Mouse (Mus musculus) intestine, embryonic 15.5 days (tissue): ENCODE measurements around the gene Rasl12. TPM values are rescaled to one million over a fixed set of nuclear protein-coding genes. Genes with fewer than 3 reads are reported as not detected.
A peak's percentile ranks its signal among the peaks of the same experiment; 100 is the strongest.

Source experiments
- ATAC-seq: fragments of 200-750 bp; cut with Nextera tagmentation; 2 replicates; pipeline ENCODE4 v1.8.0; 2017; ENCODE audit warnings: moderate TSS enrichment, moderate library complexity
- H3K27ac ChIP-seq: fragments of 300-500 bp; sonication (generic); 2 replicates; pipeline ENCODE4 v1.5.1; 2015; ENCODE audit warnings: mild to moderate bottlenecking, inconsistent platforms
- H3K27me3 ChIP-seq: fragments of 300-500 bp; sonication (generic); replicated peaks from 2 replicates; pipeline ENCODE4 v1.6.1; 2015; ENCODE audit warnings: inconsistent platforms
- H3K36me3 ChIP-seq: fragments of 300-500 bp; sonication (generic); 2 replicates; pipeline ENCODE4 v1.6.1; 2015; ENCODE audit warnings: inconsistent platforms
- H3K4me1 ChIP-seq: fragments of 300-500 bp; sonication (generic); replicated peaks from 2 replicates; pipeline ENCODE4 v1.6.1; 2015; ENCODE audit warnings: inconsistent platforms
- H3K4me2 ChIP-seq: fragments of 300-500 bp; sonication (generic); replicated peaks from 2 replicates; pipeline ENCODE4 v1.6.1; 2015; ENCODE audit warnings: mild to moderate bottlenecking, inconsistent platforms
- H3K4me3 ChIP-seq: fragments of 300-500 bp; sonication (generic); replicated peaks from 2 replicates; pipeline ENCODE4 v1.5.1; 2015; ENCODE audit warnings: inconsistent platforms
- H3K9ac ChIP-seq: fragments of 300-500 bp; sonication (generic); 2 replicates; pipeline ENCODE4 v1.6.1; 2015; ENCODE audit warnings: inconsistent platforms
- H3K9me3 ChIP-seq: fragments of 300-500 bp; sonication (generic); 2 replicates; pipeline ENCODE4 v1.6.1; 2016; ENCODE audit warnings: inconsistent platforms
- WGBS: fragments of 180-500 bp; shearing (Covaris S2); methylation state at CpG from one replicate; pipeline ENCODE4 v1.1.7; 2015; 5-methylcytosine and 5-hydroxymethylcytosine counted together
- polyA plus RNA-seq: library from polyadenylated mRNA; unstranded; fragments of >200 nt; fragmentation: Nextera tagmentation; extraction: Ambion mirVana; gene quantifications from 2 replicates; pipeline ENCODE4 v1.2.1, GENCODE M21; 2015

Gene Rasl12
- polyA plus RNA-seq, 1 experiment from 2014 or later = 4.7 TPM

- no peak for ATAC-seq
- H3K4me3 ChIP-seq = no peak overlapping the region
- WGBS = 87% methylated on average over 9 of the region's 9 CpGs
- no peak overlapping the region for H3K4me2 ChIP-seq
- 0 out of 2 replicates have a peak, but pooled peaks cover 2% of the 10 kb centered on the region for H3K36me3 ChIP-seq
- no peak overlapping the region for H3K9ac ChIP-seq
- no peaks in the 10 kb centered on the region for H3K4me1 ChIP-seq
- H3K27me3 ChIP-seq = peaks cover 30% of the 10 kb centered on the region; the same call in 1 of the 2 replicates
- H3K27ac ChIP-seq = no peak overlapping the region
- no peaks in the 10 kb centered on the region for H3K9me3 ChIP-seq
Observed at GRCm38 (mm10) chr9:65375163-65375934, 23.0 kb upstream of the Rasl12 start.

- H3K27ac ChIP-seq = no peak overlapping the region
- no peaks in the 10 kb centered on the region for H3K36me3 ChIP-seq
- H3K9me3 ChIP-seq = no peaks in the 10 kb centered on the region
- H3K9ac ChIP-seq = no peak overlapping the region
- no peak overlapping the region for H3K4me3 ChIP-seq
- 72% methylated on average over 4 of the region's 4 CpGs for WGBS
- no peak overlapping the region for H3K4me2 ChIP-seq
- no peak for ATAC-seq
- H3K27me3 ChIP-seq = peaks cover 70% of the 10 kb centered on the region
- peaks cover 3% of the 10 kb centered on the region for H3K4me1 ChIP-seq
Observed at GRCm38 (mm10) chr9:65381017-65381590, 17.2 kb upstream of the Rasl12 start.

- Histone ChIP-seq H3K9me3 (no peaks in the 10 kb centered on the region), H3K36me3 (no peaks in the 10 kb centered on the region), H3K27me3 (peaks cover 64% of the 10 kb centered on the region), H3K4me1 (peaks cover 3% of the 10 kb centered on the region), H3K4me2 (no peak overlapping the region), H3K4me3 (no peak overlapping the region), H3K9ac (no peak overlapping the region), H3K27ac (no peak overlapping the region)
- WGBS = 75% methylated on average over 6 of the region's 6 CpGs
- no peak for ATAC-seq
Observed at GRCm38 (mm10) chr9:65382031-65382750, 16.1 kb upstream of the Rasl12 start.

DNA sequence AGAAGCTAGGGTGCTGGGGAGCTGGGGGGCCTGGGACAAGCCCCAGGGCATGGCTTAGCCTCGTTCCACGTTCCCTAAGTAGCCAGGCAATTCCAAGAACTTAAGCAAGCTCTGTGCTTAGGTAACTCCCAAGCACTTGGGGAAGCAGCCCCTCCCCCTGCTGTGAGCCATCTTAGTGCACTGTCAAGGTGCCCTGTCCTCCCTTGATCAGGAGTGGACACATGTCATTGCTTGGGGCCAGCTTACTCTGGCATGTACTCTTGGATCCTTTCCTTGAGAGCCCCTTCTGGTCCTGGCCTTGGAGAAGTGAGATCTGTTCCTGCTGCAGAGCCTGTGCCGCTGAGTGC, 15.6 kb upstream of the Rasl12 start:
- Histone ChIP-seq H3K4me2 (no peak overlapping the region), H3K27ac (no peak overlapping the region), H3K36me3 (no peaks in the 10 kb centered on the region), H3K4me1 (peaks cover 3% of the 10 kb centered on the region), H3K9me3 (no peaks in the 10 kb centered on the region), H3K27me3 (peaks cover 63% of the 10 kb centered on the region), H3K9ac (no peak overlapping the region), H3K4me3 (no peak overlapping the region)
- 48% methylated on average over 3 of the region's 3 CpGs for WGBS
- no peak for ATAC-seq

DNA sequence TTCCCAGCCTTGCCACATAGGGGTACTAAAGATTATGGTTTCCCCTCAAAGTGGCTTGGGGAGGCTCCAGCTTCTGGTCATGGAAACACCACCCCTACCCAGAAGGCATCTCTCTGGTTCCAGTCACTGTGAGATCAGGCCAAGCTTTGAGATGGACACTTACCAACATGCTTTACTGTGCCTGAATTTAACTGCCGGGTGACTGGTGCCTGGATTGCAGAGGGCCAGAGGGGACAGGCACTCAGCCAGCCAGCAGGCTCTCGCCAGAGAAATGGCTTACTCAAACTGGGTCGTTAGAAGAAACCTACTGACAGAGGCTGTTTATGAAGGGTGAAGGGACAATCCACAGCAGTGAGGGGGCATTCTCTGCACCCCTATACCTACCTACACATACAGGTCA, 14.0 kb upstream of the Rasl12 start:
- Histone ChIP-seq H3K9ac (no peak overlapping the region), H3K27ac (no peak overlapping the region), H3K4me3 (no peak overlapping the region), H3K4me2 (no peak overlapping the region), H3K4me1 (peaks cover 3% of the 10 kb centered on the region), H3K36me3 (no peaks in the 10 kb centered on the region), H3K9me3 (no peaks in the 10 kb centered on the region), H3K27me3 (peaks cover 67% of the 10 kb centered on the region)
- 39% methylated on average over 3 of the region's 3 CpGs for WGBS
- no peak for ATAC-seq

GRCm38 (mm10) chr9:65386373-65387140, 11.7 kb upstream of the Rasl12 start:
- Histone ChIP-seq H3K36me3 (no peaks in the 10 kb centered on the region), H3K4me2 (no peak overlapping the region), H3K9ac (no peak overlapping the region), H3K4me3 (no peak overlapping the region), H3K4me1 (peaks cover 12% of the 10 kb centered on the region), H3K27me3 (peaks cover 71% of the 10 kb centered on the region), H3K9me3 (no peaks in the 10 kb centered on the region), H3K27ac (no peak overlapping the region)
- 15% methylated on average over 8 of the region's 8 CpGs for WGBS
- peak; percentile 39; the same call in 1 of the 2 replicates for ATAC-seq

DNA sequence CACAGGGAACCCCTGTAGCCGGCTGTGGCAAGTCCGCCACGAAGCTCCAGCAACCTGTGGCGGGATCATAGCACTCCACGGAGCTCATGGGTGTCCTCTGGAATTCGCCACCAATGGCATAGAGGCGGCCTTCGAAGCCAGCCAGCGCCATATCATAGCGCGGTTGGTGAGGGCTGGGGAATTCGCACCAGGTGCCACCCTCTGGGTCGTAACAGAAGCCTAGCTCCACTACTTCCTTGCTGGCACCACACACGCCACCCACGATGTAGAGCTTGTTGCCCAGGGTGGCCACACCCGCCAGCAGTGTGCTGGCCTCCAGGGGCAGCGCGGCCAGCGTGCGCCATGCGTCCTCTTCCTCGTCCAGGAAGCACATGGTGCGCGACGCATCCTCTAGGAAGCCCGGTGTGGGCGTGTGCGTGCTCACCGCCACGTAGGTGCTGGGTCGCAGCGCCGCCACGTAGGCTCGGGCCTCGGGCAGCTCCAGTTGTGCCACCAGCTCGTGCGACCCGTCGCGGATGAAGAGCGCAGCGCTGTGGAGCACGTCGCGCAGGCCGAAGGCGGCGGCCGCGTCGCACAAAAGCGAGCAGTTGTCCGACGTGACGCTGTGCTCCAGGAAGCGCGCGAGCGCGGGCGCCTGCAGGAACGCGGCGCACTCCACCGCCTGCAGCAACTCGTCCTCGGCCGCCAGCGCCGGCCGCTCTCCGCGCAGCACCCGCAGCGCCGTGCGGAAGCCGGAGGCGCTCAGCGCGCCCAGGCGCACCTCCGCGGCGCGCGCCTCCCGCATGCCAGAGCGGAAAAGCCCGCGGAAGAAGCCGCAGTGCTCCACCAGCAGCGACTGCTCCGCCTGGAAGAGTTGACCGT, 7.3 kb upstream of the Rasl12 start:
- peak; percentile 60 for ATAC-seq

DNA sequence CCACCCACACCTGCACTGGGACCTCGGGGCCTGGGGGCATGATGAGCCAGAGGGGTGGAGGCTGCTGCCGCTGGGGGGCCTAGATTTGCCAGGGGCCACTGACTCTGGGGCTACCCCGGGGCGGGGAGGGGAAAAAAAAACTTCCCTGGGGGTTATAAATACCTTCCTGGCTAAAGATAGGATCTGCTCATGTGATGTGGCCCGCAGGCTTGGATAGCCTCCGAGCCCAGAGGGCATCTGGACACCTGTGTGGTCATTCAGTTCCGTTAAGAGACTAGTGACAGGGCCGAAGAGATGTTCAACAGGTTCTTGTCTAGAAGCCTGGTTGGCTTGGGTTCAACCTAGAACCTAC, 6.7 kb upstream of the Rasl12 start, which contains the start of gene Kbtbd13:
Gene Kbtbd13 (minus strand): TSS at position 40 of the 352 bp plus-strand sequence.
- H3K4me2 ChIP-seq = peak within 1 kb of the TSS; percentile 76
- H3K4me1 ChIP-seq = peaks cover 16% of the 10 kb centered on the region
- peaks cover 68% of the 10 kb centered on the region for H3K27me3 ChIP-seq
- H3K9ac ChIP-seq = peak within 1 kb of the TSS; percentile 35
- no peaks in the 10 kb centered on the region for H3K9me3 ChIP-seq
- H3K4me3 ChIP-seq = peak within 1 kb of the TSS; percentile 44
- 33% methylated on average over 8 of the region's 8 CpGs for WGBS
- no peak for ATAC-seq
- H3K36me3 ChIP-seq = no peaks in the 10 kb centered on the region
- H3K27ac ChIP-seq = no peak within 1 kb of the TSS

More for the DNA sequence above, 7.3 kb upstream of the Rasl12 start:
- peak overlapping the region; percentile 35 for H3K9ac ChIP-seq
- no peaks in the 10 kb centered on the region for H3K9me3 ChIP-seq
- H3K27me3 ChIP-seq = peaks cover 66% of the 10 kb centered on the region
- H3K36me3 ChIP-seq = no peaks in the 10 kb centered on the region
- no peak overlapping the region for H3K27ac ChIP-seq
- H3K4me2 ChIP-seq = peak overlapping the region; percentile 76
- 14% methylated on average over 96 of the region's 96 CpGs for WGBS
- H3K4me1 ChIP-seq = peaks cover 12% of the 10 kb centered on the region
- peak overlapping the region; percentile 44 for H3K4me3 ChIP-seq

DNA sequence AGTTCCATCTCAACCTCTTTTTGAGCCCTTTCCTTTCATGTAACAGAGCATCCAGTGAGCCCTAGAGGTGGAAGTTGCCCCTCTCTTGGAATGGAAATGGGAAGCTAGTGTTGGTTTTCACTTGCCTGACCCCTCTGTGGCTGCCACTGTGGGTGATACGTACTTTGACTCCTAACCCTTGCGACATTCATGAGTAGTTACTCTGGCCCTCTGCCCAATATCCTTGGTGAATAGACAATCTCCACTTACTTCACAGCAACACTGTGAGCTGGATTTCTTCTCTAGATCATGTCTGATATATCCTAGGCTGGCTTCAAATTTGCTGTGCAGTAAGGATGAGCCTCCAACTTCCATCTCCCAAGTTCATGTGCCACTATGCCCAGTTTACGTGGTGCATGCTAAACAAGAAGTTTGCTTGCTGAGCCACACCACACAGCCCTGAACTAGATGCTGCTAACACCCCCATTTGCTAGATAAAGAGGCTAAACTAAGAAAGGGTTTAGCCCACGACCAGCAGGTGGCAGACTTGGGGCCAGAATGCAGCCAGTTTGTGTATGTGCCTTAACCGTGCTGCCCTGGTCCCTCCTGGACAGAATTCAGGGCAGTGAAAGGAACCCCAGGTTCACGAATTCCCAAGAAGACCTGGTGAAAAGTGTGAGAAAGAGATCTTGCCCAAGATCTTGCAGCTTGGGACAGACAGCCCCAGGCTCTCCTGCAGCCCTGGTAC, 5.5 kb upstream of the Rasl12 start:
- 29% methylated on average over 6 of the region's 6 CpGs for WGBS
- ATAC-seq = no peak
- H3K4me2 ChIP-seq = no peak overlapping the region
- H3K9me3 ChIP-seq = no peaks in the 10 kb centered on the region
- peaks cover 16% of the 10 kb centered on the region for H3K4me1 ChIP-seq
- H3K27me3 ChIP-seq = peaks cover 72% of the 10 kb centered on the region
- no peak overlapping the region for H3K4me3 ChIP-seq
- no peak overlapping the region for H3K27ac ChIP-seq
- no peaks in the 10 kb centered on the region for H3K36me3 ChIP-seq
- H3K9ac ChIP-seq = no peak overlapping the region

GRCm38 (mm10) chr9:65393606-65394005, 4.7 kb upstream of the Rasl12 start:
- Histone ChIP-seq H3K4me3 (no peak overlapping the region), H3K9me3 (no peaks in the 10 kb centered on the region), H3K9ac (no peak overlapping the region), H3K4me2 (no peak overlapping the region), H3K36me3 (no peaks in the 10 kb centered on the region), H3K4me1 (peaks cover 23% of the 10 kb centered on the region), H3K27ac (no peak overlapping the region), H3K27me3 (peaks cover 72% of the 10 kb centered on the region)
- no peak for ATAC-seq
- WGBS = 20% methylated on average over 2 of the region's 2 CpGs

GRCm38 (mm10) chr9:65394360-65394759, 3.9 kb upstream of the Rasl12 start:
- H3K9me3 ChIP-seq = no peaks in the 10 kb centered on the region
- peaks cover 64% of the 10 kb centered on the region for H3K27me3 ChIP-seq
- no peaks in the 10 kb centered on the region for H3K36me3 ChIP-seq
- ATAC-seq = peak; percentile 37; the same call in 1 of the 2 replicates
- peaks cover 23% of the 10 kb centered on the region for H3K4me1 ChIP-seq
- H3K4me3 ChIP-seq = no peak overlapping the region
- WGBS = 54% methylated on average over 2 of the region's 2 CpGs
- H3K9ac ChIP-seq = no peak overlapping the region
- no peak overlapping the region for H3K27ac ChIP-seq
- no peak overlapping the region for H3K4me2 ChIP-seq
